Mouse (Mus musculus) T-helper 17 cell (primary cell): ENCODE data around the gene Lrpap1.

Experiments used
- in situ Hi-C, 2 experiments: fragments of 300-600 bp; cut with MboI, MseI; formaldehyde crosslinking; loops; 1 replicate in 1 of 2; 2 replicates in 1 of 2; pipeline ENCODE4 v1.15.1; 2025; ENCODE audit warnings: high pct_unique_total_duplicates in 2 of 2

Gene Lrpap1

GRCm38 (mm10) chr5:35060098-35060497, 45.5 kb downstream of the Lrpap1 start:
- in situ Hi-C loops, result loop anchor here in 1 of 2 experiments (25.0 kb wide), 1 partner anchor 1473 kb away; no protein-coding TSS in a partner anchor

DNA sequence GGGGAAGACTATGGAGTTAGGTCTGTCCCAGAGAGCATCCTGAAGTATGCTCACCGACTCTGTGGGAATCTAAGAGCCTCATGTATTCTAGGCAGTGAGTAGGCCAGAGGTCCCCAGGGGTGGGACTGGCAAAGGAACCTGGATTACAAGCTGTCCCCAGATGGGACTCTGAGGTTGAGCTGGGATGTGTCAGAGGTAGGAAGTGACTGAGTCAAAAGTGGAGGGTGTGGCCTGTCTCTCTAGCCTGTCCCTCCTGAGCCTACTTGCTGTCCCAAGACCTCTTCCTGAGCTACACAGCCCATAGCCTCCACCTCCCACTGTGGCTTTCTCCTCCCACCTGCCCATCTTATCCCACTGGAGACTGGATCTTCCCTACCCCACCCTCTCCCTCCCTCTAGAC, 47.4 kb downstream of the Lrpap1 start:
- in situ Hi-C loops, result loop anchor here in 1 of 2 experiments (25.0 kb wide), 1 partner anchor 1471 kb away; no protein-coding TSS in a partner anchor

GRCm38 (mm10) chr5:35057582-35057981, 48.0 kb downstream of the Lrpap1 start:
- in situ Hi-C loops, result loop anchor here in 1 of 2 experiments (25.0 kb wide), 1 partner anchor 1470 kb away; no protein-coding TSS in a partner anchor

GRCm38 (mm10) chr5:35056604-35057432, 48.7 kb downstream of the Lrpap1 start, which contains the start of gene Dok7:
TSS of gene Dok7 (plus strand) at chr5:35056766.
- in situ Hi-C loops, result loop anchor here in 1 of 2 experiments (25.0 kb wide), 1 partner anchor 1470 kb away; no protein-coding TSS in a partner anchor

- in situ Hi-C loops, result loop anchor here in 1 of 2 experiments (25.0 kb wide), 1 partner anchor 1468 kb away; no protein-coding TSS in a partner anchor
Measured at GRCm38 (mm10) chr5:35055076-35055475, 50.5 kb downstream of the Lrpap1 start.

GRCm38 (mm10) chr5:35054628-35055027, 50.9 kb downstream of the Lrpap1 start:
- in situ Hi-C loops, result loop anchor here in 1 of 2 experiments (25.0 kb wide), 1 partner anchor 1467 kb away; no protein-coding TSS in a partner anchor

GRCm38 (mm10) chr5:35050541-35050940, 55.0 kb downstream of the Lrpap1 start:
- in situ Hi-C loops, result loop anchor here in 1 of 2 experiments (25.0 kb wide), 1 partner anchor 1463 kb away; no protein-coding TSS in a partner anchor

DNA sequence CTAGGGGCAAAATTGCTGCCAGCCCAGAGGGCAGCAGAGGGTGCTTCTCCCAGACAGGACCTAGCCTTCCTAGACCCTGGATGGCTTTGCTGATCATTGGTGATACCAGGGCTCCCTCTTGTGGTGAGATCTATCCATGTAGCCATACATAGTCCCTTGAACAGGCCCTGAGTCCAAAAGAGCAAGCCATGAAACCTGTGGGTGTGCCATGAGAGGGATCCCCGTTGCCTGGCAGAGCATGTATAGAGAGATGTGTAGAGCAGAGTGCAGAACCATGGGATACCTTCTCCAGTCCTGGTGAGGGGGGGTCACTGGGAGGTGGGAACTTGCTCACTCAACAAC, 62.5 kb downstream of the Lrpap1 start:
- in situ Hi-C loops, result loop anchor here (5.0 kb wide), 2 partner anchors 56 to 126 kb away; no protein-coding TSS in a partner anchor

DNA sequence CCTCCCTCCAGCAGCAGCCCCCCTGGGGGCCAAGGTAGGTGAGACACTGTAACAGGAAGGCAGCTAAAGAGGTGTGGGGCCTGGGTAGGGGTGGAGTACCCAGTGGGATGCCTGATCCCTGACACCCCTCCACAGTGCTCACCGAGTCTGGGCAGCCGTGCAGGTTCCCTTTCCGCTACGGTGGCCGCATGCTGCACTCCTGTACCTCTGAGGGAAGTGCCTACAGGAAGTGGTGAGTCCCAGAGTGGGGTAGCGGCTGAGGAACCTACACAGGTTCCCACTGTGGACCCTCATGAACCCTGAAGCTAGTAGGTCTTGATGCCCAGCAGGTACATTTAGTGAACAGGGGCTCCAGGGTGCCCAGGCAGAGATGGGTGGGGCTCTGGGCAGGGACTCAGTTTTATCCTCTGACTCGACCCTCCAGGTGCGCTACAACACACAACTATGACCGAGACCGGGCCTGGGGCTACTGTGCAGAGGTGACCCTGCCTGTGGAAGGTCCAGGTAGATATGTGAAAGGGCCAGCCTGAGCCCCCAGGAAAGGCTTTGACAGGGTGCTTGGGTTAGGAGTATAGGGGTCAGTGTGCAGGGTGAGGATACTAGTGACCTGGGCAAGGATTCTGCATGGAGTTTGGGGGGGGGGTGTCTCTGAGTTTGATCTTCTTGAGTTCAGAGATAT, 63.0 kb downstream of the Lrpap1 start:
- in situ Hi-C loops, result loop anchor here (5.0 kb wide), 2 partner anchors 55 to 125 kb away; no protein-coding TSS in a partner anchor
